Mouse (Mus musculus): ENCODE data around the gene 9930111J21Rik2.
"Not testable (repeated sequence)": the region's sequence is repeated elsewhere in the genome, so short reads cannot be mapped to it uniquely, and the experiment has no call there.

- not testable (repeated sequence) for TF ChIP-seq CTCF (IDR thresholded peaks at IDR 0.05; ENCODE audit: borderline replicate concordance, extremely low read depth, insufficient read depth, insufficient read length); POLR2A (IDR thresholded peaks at IDR 0.05; ENCODE audit: borderline replicate concordance, extremely low read depth, insufficient read depth, insufficient read length, poor library complexity, severe bottlenecking)
Observed at GRCm38 (mm10) chr11:49006317-49006716, 44.7 kb downstream of the 9930111J21Rik2 start.
